Mouse (Mus musculus) left cerebral cortex, adult 9 months (tissue): Measurements from ENCODE around the gene Nfib.

Experiments used
- DNase-seq, 2 experiments: peaks; one replicate each; pipeline ENCODE4 v3.0.0; 2022; ENCODE audit warnings: low spot score in 2 of 2

Gene Nfib

GRCm38 (mm10) chr4:82433926-82434705 is 271.4 kb downstream of the Nfib start:
- no peak for DNase-seq

DNA sequence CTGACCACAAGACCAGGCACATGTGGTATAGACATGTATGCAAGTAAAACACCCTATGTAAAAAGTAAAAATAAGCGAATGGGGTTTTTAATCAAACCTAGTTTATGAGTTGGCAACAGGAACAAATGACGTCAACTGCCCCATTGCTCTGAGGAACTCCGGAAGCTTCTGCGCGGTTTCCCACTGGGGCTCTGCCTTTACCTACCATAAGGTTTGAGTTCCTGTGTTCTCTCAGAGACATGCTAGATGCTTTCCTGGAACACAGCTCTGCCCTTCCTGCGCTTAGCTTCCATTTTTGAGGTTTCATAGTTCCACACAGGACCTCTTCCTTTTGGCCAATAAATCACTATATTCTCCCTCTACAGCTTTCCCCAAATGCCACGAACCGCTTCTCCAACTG is 273.7 kb downstream of the Nfib start:
- DNase-seq = no peak

- no peak for DNase-seq
Observed at GRCm38 (mm10) chr4:82430802-82431201, 274.7 kb downstream of the Nfib start.

DNA sequence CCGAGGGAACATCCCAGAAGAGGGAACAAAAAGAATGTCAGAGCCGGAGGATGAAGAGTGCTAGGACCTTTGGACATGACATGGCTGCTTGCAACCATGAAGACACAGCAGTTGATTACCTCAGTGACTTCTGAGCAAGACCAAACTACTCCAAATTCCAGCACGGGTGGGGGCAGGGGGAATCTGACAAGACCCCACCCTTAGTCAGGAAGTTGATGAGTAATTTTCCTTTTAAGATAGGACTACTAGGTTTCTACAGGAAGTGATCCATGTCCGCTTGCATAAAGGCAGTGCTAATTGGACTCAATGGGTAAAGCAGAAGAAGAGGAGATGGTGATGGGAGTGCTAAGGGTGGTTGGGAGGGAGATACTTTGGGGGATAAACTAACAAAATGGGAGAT is 279.3 kb downstream of the Nfib start:
- no peak for DNase-seq

DNA sequence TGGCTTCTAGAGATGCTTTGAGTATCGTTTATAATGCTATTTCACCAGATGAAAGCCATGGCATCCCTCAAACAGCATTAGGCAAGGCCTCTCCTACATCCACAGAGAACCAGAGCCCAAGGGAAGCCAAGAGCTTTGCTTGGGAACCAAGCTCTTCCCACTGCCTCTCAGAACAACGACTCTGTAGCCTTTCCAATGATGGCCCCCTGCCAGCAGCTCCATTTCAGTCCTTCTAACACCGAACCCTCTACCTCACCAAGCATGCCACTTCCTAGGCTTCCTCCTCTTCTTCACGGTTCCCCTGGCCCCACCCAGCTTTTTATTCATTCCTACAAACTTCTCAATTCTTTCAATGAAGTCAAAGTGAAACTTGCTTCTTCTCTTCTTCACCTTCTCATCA is 287.3 kb downstream of the Nfib start:
- no peak for DNase-seq

DNA sequence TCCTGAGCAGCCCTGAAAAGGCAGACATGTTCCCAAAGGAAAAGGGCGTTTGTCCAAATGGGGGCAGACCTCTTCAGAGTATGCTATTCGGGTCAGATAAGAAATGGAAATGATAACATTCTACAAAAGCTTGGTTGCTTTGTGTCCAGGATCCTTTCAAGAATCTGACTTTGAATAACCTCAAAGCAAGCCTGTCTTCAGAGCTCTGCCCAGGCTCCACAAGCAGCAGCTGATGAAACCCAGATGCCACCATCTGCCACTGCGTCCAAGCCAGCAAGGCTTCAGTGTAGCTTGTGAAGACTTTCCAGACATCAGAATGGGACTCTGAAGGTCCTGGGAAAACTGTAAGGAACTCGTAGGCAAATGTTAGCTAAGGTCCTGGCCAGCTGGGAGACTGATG is 289.7 kb downstream of the Nfib start:
- no peak for DNase-seq

GRCm38 (mm10) chr4:82412651-82413050 is 292.9 kb downstream of the Nfib start:
- no peak for DNase-seq

DNA sequence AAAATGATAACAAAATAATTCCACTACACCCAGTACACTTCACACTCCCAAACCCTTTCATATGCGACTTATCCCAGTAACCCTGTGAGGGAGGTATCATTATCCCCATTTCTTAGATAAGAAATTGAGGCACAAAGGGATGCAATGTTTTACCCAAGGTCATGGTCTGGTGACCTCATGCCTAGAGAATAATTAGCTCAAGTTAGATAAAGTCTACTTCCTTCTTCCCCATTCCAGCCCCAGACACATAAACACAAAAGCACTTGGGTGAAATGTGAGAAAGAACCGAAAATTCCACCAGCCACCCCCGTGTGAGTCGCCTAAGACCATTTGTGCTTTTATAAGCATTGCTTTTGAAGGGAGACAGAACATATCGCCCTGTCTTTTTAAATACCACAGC is 293.6 kb downstream of the Nfib start:
- DNase-seq = no peak

GRCm38 (mm10) chr4:82408463-82409404 is 296.8 kb downstream of the Nfib start:
- DNase-seq = no peak

GRCm38 (mm10) chr4:82406511-82406910 is 299.0 kb downstream of the Nfib start:
- no peak for DNase-seq

GRCm38 (mm10) chr4:82405791-82406190 is 299.8 kb downstream of the Nfib start:
- DNase-seq = no peak

GRCm38 (mm10) chr4:82403975-82404651 is 301.4 kb downstream of the Nfib start:
- peak in 1 of 2 experiments; percentile 49 for DNase-seq

- DNase-seq = no peak
Observed at GRCm38 (mm10) chr4:82402666-82403065, 302.9 kb downstream of the Nfib start.

DNA sequence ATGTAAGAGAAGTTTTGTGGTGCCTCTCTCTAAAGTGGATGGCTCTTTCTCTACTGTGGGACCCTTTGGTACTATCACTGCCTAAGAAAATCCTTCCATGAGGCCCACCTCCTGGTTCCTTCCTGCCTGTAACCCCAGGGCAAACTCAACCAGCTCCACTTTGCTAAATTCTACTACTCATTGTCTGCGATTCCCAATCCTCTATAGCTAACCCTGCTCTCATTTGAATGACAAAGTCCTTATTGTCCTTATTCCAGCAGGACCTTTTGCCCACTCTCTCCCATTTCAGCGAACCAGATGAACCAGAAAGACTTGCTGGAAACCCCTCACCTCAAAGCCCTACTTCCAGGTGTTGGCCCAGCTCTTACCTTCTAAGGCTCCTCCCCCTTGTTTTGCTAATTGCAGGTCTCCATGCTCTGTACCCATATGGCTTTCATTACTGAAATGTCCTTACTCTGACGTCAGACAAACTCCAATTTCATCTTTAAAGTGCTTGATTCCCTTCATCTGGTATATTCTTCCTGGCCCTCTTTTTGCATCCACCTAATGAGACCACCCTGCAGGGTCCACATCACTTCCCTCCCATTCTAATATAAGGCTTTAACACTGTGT is 304.0 kb downstream of the Nfib start:
- no peak for DNase-seq

DNA sequence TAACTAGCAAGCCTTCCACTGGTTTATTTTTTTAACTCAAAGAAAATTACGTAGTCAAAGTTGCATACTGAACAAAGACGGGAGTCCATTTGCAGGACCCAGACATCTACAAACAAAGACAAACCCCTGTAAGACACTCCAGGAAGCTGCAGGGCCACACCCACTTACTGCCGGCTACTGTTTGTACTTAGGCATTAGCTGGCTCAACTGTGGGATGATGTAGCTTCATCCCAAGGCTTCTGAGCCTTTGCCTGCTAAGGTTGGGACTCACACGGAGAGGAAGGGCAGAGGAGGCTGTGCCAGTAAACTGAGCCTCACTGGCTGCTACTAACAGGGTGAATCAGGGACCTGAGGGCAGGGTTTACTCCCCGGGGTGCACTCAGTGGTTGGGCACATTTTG is 305.0 kb downstream of the Nfib start:
- no peak for DNase-seq

GRCm38 (mm10) chr4:82399406-82400380 is 305.9 kb downstream of the Nfib start:
- DNase-seq = no peak

- no peak for DNase-seq
Observed at GRCm38 (mm10) chr4:82398282-82398681, 307.3 kb downstream of the Nfib start.

DNA sequence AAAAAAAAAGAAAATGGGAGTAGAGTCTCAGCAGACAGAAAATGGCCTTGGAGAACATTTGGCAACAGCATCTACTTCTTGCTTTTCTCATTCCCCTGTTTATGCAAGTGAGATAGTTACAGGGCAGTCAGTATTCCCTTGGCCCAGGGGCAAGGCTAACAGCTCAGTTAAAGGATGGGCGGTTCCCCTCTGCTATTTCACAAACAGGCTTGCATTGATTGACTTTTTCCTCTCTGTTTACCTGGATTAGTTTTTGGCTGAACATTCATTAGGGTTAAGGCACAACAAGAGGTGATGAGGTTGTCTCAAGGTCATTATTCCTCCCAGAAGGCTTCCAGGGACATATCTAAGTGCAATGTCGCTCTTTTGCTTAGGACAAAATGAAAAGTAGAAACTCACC is 308.7 kb downstream of the Nfib start:
- DNase-seq = no peak

DNA sequence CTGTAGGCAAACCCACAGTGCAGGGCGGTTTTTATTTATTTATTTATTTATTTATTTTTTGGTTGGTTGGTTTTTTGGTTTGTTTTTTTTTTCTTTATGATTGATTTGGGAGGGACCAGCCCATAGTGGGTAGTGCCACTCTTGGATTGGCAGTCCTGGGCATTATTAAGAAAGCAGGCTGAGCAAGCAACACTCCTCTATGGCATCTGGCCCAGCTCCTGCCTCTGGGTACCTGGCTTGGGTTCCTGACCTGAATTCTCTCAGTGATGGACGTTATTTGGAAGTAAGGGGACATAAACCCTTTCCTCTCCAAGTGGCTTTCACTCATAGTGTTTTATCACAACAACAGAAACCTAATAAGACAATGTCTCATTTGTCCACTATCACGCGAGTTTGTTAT is 309.5 kb downstream of the Nfib start:
- DNase-seq = no peak

GRCm38 (mm10) chr4:82394346-82394745 is 311.2 kb downstream of the Nfib start:
- no peak for DNase-seq

GRCm38 (mm10) chr4:82393021-82393420 is 312.5 kb downstream of the Nfib start:
- no peak for DNase-seq
